Mouse (Mus musculus) lung, embryonic 16.5 days (tissue): ENCODE data around the gene Zfp710. TPM values are rescaled to one million over a fixed set of nuclear protein-coding genes. Genes with fewer than 3 reads are reported as not detected.

Experiments
- ATAC-seq: fragments of 200-750 bp; cut with Nextera tagmentation; 2 replicates; pipeline ENCODE4 v1.8.0; 2017; ENCODE audit warnings: low read depth, mild to moderate bottlenecking, moderate library complexity
- H3K27ac ChIP-seq: fragments of 300-500 bp; sonication (generic); 2 replicates; pipeline ENCODE4 v1.5.1; 2014; ENCODE audit warnings: mild to moderate bottlenecking, control low read depth, low read length
- H3K27me3 ChIP-seq: fragments of 300-500 bp; sonication (generic); 2 replicates; pipeline ENCODE4 v1.6.1; 2014; ENCODE audit warnings: low read depth, low read length, mixed read lengths; ENCODE audit not compliant: control insufficient read depth, insufficient read depth
- H3K36me3 ChIP-seq: fragments of 300-500 bp; sonication (generic); 2 replicates; pipeline ENCODE4 v1.6.1; 2014; ENCODE audit warnings: low read length; ENCODE audit not compliant: control insufficient read depth, insufficient read depth
- H3K4me1 ChIP-seq: fragments of 300-500 bp; sonication (generic); replicated peaks from 2 replicates; pipeline ENCODE4 v1.6.1; 2014; ENCODE audit warnings: low read length, mixed read lengths; ENCODE audit not compliant: control insufficient read depth, insufficient read depth
- H3K4me2 ChIP-seq: fragments of 300-500 bp; sonication (generic); 2 replicates; pipeline ENCODE4 v1.6.1; 2014; ENCODE audit warnings: low read depth, low read length, control low read depth
- H3K4me3 ChIP-seq: fragments of 300-500 bp; sonication (generic); 2 replicates; pipeline ENCODE4 v1.5.1; 2014; ENCODE audit warnings: mild to moderate bottlenecking, low read length, control low read depth
- H3K9ac ChIP-seq: fragments of 300-500 bp; sonication (generic); 2 replicates; pipeline ENCODE4 v1.6.1; 2014; ENCODE audit warnings: low read length, control low read depth
- H3K9me3 ChIP-seq: fragments of 300-500 bp; sonication (generic); 2 replicates; pipeline ENCODE4 v1.6.1; 2016; ENCODE audit warnings: low read length; ENCODE audit not compliant: control insufficient read depth
- WGBS: fragments of 180-500 bp; shearing (Covaris S2); extraction: QIAGEN DNeasy Blood & Tissue Kit; methylation state at CpG from one replicate; pipeline ENCODE4 v1.1.7; 2014; 5-methylcytosine and 5-hydroxymethylcytosine counted together
- polyA plus RNA-seq: library from polyadenylated mRNA; unstranded; fragments of >200 nt; fragmentation: Nextera tagmentation; extraction: Ambion mirVana; gene quantifications from 2 replicates; pipeline ENCODE4 v1.2.1, GENCODE M21; 2015

Zfp710 gene
- polyA plus RNA-seq, 1 experiment from 2014 or later, result 18.6 TPM

GRCm38 (mm10) chr7:80060012-80060778, 35.6 kb downstream of the Zfp710 start:
- Histone ChIP-seq H3K36me3 (no peaks in the 10 kb centered on the region), H3K4me1 (peaks cover 72% of the 10 kb centered on the region), H3K9ac (no peak overlapping the region), H3K4me3 (no peak overlapping the region), H3K9me3 (no peaks in the 10 kb centered on the region), H3K27ac (peak overlapping the region; percentile 99), H3K4me2 (no peak overlapping the region), H3K27me3 (no peaks in the 10 kb centered on the region)
- WGBS, result 69% methylated on average over 10 of the region's 10 CpGs
- ATAC-seq, result no peak

GRCm38 (mm10) chr7:80062083-80062826, 37.6 kb downstream of the Zfp710 start:
- ATAC-seq, result no peak
- no peak overlapping the region for H3K9ac ChIP-seq
- H3K27me3 ChIP-seq, result no peaks in the 10 kb centered on the region
- no peaks in the 10 kb centered on the region for H3K9me3 ChIP-seq
- H3K4me1 ChIP-seq, result peaks cover 57% of the 10 kb centered on the region
- no peak overlapping the region for H3K4me3 ChIP-seq
- no peak overlapping the region for H3K4me2 ChIP-seq
- H3K27ac ChIP-seq, result no peak overlapping the region
- H3K36me3 ChIP-seq, result no peaks in the 10 kb centered on the region
- 93% methylated on average over 17 of the region's 17 CpGs for WGBS

GRCm38 (mm10) chr7:80063244-80063643, 38.6 kb downstream of the Zfp710 start:
- H3K4me2 ChIP-seq, result no peak overlapping the region
- no peak overlapping the region for H3K9ac ChIP-seq
- H3K9me3 ChIP-seq, result no peaks in the 10 kb centered on the region
- H3K36me3 ChIP-seq, result no peaks in the 10 kb centered on the region
- H3K27ac ChIP-seq, result no peak overlapping the region
- 55% methylated on average over 5 of the region's 5 CpGs for WGBS
- H3K4me3 ChIP-seq, result no peak overlapping the region
- H3K27me3 ChIP-seq, result no peaks in the 10 kb centered on the region
- ATAC-seq, result no peak
- H3K4me1 ChIP-seq, result peaks cover 48% of the 10 kb centered on the region

- no peaks in the 10 kb centered on the region for H3K27me3 ChIP-seq
- no peaks in the 10 kb centered on the region for H3K9me3 ChIP-seq
- 62% methylated on average over 15 of the region's 15 CpGs for WGBS
- H3K4me3 ChIP-seq, result no peak overlapping the region
- no peak overlapping the region for H3K27ac ChIP-seq
- H3K4me2 ChIP-seq, result no peak overlapping the region
- peaks cover 42% of the 10 kb centered on the region for H3K4me1 ChIP-seq
- no peaks in the 10 kb centered on the region for H3K36me3 ChIP-seq
- no peak for ATAC-seq
- H3K9ac ChIP-seq, result no peak overlapping the region
Measured at GRCm38 (mm10) chr7:80063902-80064736, 39.5 kb downstream of the Zfp710 start.

GRCm38 (mm10) chr7:80065250-80065649, 40.6 kb downstream of the Zfp710 start:
- no peak for ATAC-seq
- no peaks in the 10 kb centered on the region for H3K36me3 ChIP-seq
- no peaks in the 10 kb centered on the region for H3K27me3 ChIP-seq
- peaks cover 42% of the 10 kb centered on the region for H3K4me1 ChIP-seq
- H3K9me3 ChIP-seq, result no peaks in the 10 kb centered on the region
- no peak overlapping the region for H3K4me3 ChIP-seq
- 90% methylated on average over 3 of the region's 3 CpGs for WGBS
- no peak overlapping the region for H3K9ac ChIP-seq
- no peak overlapping the region for H3K27ac ChIP-seq
- H3K4me2 ChIP-seq, result no peak overlapping the region

- Histone ChIP-seq H3K4me2 (no peak overlapping the region), H3K27me3 (no peaks in the 10 kb centered on the region), H3K9ac (no peak overlapping the region), H3K4me1 (peaks cover 42% of the 10 kb centered on the region), H3K36me3 (no peaks in the 10 kb centered on the region), H3K9me3 (no peaks in the 10 kb centered on the region), H3K4me3 (no peak overlapping the region), H3K27ac (peak overlapping the region; percentile 72)
- no peak for ATAC-seq
- WGBS, result 58% methylated on average over 13 of the region's 13 CpGs
Measured at GRCm38 (mm10) chr7:80066675-80067455, 42.3 kb downstream of the Zfp710 start.

GRCm38 (mm10) chr7:80068341-80068740, 43.7 kb downstream of the Zfp710 start:
- Histone ChIP-seq H3K36me3 (no peaks in the 10 kb centered on the region), H3K27ac (no peak overlapping the region), H3K9ac (no peak overlapping the region), H3K27me3 (no peaks in the 10 kb centered on the region), H3K4me3 (no peak overlapping the region), H3K4me1 (peaks cover 42% of the 10 kb centered on the region), H3K4me2 (no peak overlapping the region), H3K9me3 (no peaks in the 10 kb centered on the region)
- ATAC-seq, result no peak
- WGBS, result 57% methylated on average over 5 of the region's 7 CpGs

GRCm38 (mm10) chr7:80069615-80070327, 45.2 kb downstream of the Zfp710 start:
- WGBS, result 13% methylated on average over 13 of the region's 13 CpGs
- no peaks in the 10 kb centered on the region for H3K27me3 ChIP-seq
- no peaks in the 10 kb centered on the region for H3K9me3 ChIP-seq
- H3K4me2 ChIP-seq, result no peak overlapping the region
- peak overlapping the region; percentile 28; the same call in 1 of the 2 replicates for H3K9ac ChIP-seq
- H3K4me3 ChIP-seq, result no peak overlapping the region
- peaks cover 44% of the 10 kb centered on the region for H3K4me1 ChIP-seq
- H3K36me3 ChIP-seq, result no peaks in the 10 kb centered on the region
- peak; percentile 81 for ATAC-seq
- peak overlapping the region; percentile 80 for H3K27ac ChIP-seq
